Mouse (Mus musculus) limb, embryonic 13.5 days (tissue): ENCODE data around the gene Plekhh1. TPM values are rescaled to one million over a fixed set of nuclear protein-coding genes. Genes with fewer than 3 reads are reported as not detected.

ENCODE experiments used
- ATAC-seq: fragments of 200-750 bp; cut with Nextera tagmentation; 2 replicates; pipeline ENCODE4 v1.8.0; 2017; ENCODE audit warnings: low read depth, moderate number of reproducible peaks, moderate TSS enrichment; ENCODE audit not compliant: low FRiP score
- H3K27ac ChIP-seq: fragments of 300-500 bp; sonication (generic); 2 replicates; pipeline ENCODE4 v1.5.1; 2015; ENCODE audit warnings: inconsistent platforms, mild to moderate bottlenecking, moderate library complexity
- H3K27me3 ChIP-seq: fragments of 300-500 bp; sonication (generic); 2 replicates; pipeline ENCODE4 v1.6.1; 2015; ENCODE audit warnings: mild to moderate bottlenecking, inconsistent platforms
- H3K36me3 ChIP-seq: fragments of 300-500 bp; sonication (generic); 2 replicates; pipeline ENCODE4 v1.6.1; 2015; ENCODE audit warnings: inconsistent platforms, mild to moderate bottlenecking, moderate library complexity
- H3K4me1 ChIP-seq: fragments of 300-500 bp; sonication (generic); 2 replicates; pipeline ENCODE4 v1.6.1; 2015; ENCODE audit warnings: inconsistent platforms
- H3K4me2 ChIP-seq: fragments of 300-500 bp; sonication (generic); replicated peaks from 2 replicates; pipeline ENCODE4 v1.6.1; 2015; ENCODE audit warnings: inconsistent platforms, mild to moderate bottlenecking, moderate library complexity
- H3K4me3 ChIP-seq: fragments of 300-500 bp; sonication (generic); 2 replicates; pipeline ENCODE4 v1.5.1; 2015; ENCODE audit warnings: moderate library complexity, mild to moderate bottlenecking, inconsistent platforms
- H3K9ac ChIP-seq: fragments of 300-500 bp; sonication (generic); 2 replicates; pipeline ENCODE4 v1.6.1; 2015; ENCODE audit warnings: mild to moderate bottlenecking, inconsistent platforms
- H3K9me3 ChIP-seq: fragments of 300-500 bp; sonication (generic); 2 replicates; pipeline ENCODE4 v1.6.1; 2016; ENCODE audit warnings: inconsistent platforms
- WGBS: fragments of 180-500 bp; shearing (Covaris S2); methylation state at CpG from one replicate; pipeline ENCODE4 v1.1.7; 2015; 5-methylcytosine and 5-hydroxymethylcytosine counted together
- polyA plus RNA-seq: library from polyadenylated mRNA; unstranded; fragments of >200 nt; fragmentation: Nextera tagmentation; extraction: Ambion mirVana; gene quantifications from 2 replicates; pipeline ENCODE4 v1.2.1, GENCODE M21; 2015

Gene Plekhh1
- 1.7 TPM in 2 replicates for polyA plus RNA-seq

GRCm38 (mm10) chr12:79028911-79029861 lies at the start of gene Plekhh1:
Gene Plekhh1, plus strand, starts transcription at chr12:79029163.
- under 1% methylated on average over 62 of the region's 80 CpGs for WGBS
- H3K4me2 ChIP-seq: peak within 1 kb of the TSS; percentile 95
- 0 out of 2 replicates have a peak, but pooled peaks cover 2% of the 10 kb centered on the region for H3K27me3 ChIP-seq
- peak; percentile 90 for ATAC-seq
- H3K4me3 ChIP-seq: peak within 1 kb of the TSS; percentile 81
- peak within 1 kb of the TSS; percentile 80 for H3K9ac ChIP-seq
- H3K27ac ChIP-seq: no peak within 1 kb of the TSS
- no peaks in the 10 kb centered on the region for H3K36me3 ChIP-seq
- peaks cover 13% of the 10 kb centered on the region; the same call in 1 of the 2 replicates for H3K4me1 ChIP-seq
- no peaks in the 10 kb centered on the region for H3K9me3 ChIP-seq

DNA sequence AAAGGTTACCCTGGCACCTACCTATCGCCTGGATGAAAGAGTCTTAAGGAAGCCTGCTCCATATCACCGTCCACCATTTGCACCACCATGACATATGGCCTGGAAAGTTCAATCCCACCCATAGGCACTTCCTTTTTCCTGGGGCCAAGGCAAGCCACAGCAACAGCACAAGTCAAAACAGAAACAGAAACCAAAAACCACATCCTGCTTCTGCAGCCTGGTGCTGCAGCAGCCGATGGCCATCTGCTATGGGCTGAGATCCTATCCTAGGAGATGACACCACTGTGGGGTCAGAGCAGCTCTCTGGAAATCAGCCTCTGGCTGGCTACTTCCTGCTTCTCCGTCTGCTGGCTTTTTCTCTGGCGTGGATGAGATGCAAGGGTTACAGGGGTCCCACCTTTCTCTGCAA lies 48.3 kb upstream of the Plekhh1 start:
- no peak overlapping the region for H3K4me3 ChIP-seq
- H3K27ac ChIP-seq: no peak overlapping the region
- no peaks in the 10 kb centered on the region for H3K36me3 ChIP-seq
- H3K27me3 ChIP-seq: no peaks in the 10 kb centered on the region
- H3K9ac ChIP-seq: no peak overlapping the region
- no peak overlapping the region for H3K4me2 ChIP-seq
- ATAC-seq: no peak
- 65% methylated on average over 5 of the region's 5 CpGs for WGBS
- H3K9me3 ChIP-seq: no peaks in the 10 kb centered on the region; the same call in 1 of the 2 replicates
- H3K4me1 ChIP-seq: no peaks in the 10 kb centered on the region

GRCm38 (mm10) chr12:78981131-78981530 lies 47.8 kb upstream of the Plekhh1 start:
- no peak overlapping the region for H3K27ac ChIP-seq
- no peak overlapping the region for H3K9ac ChIP-seq
- no peak overlapping the region for H3K4me3 ChIP-seq
- ATAC-seq: no peak
- no peaks in the 10 kb centered on the region; the same call in 1 of the 2 replicates for H3K9me3 ChIP-seq
- H3K27me3 ChIP-seq: no peaks in the 10 kb centered on the region
- 80% methylated on average over 2 of the region's 2 CpGs for WGBS
- no peak overlapping the region for H3K4me2 ChIP-seq
- H3K36me3 ChIP-seq: no peaks in the 10 kb centered on the region
- H3K4me1 ChIP-seq: no peaks in the 10 kb centered on the region

DNA sequence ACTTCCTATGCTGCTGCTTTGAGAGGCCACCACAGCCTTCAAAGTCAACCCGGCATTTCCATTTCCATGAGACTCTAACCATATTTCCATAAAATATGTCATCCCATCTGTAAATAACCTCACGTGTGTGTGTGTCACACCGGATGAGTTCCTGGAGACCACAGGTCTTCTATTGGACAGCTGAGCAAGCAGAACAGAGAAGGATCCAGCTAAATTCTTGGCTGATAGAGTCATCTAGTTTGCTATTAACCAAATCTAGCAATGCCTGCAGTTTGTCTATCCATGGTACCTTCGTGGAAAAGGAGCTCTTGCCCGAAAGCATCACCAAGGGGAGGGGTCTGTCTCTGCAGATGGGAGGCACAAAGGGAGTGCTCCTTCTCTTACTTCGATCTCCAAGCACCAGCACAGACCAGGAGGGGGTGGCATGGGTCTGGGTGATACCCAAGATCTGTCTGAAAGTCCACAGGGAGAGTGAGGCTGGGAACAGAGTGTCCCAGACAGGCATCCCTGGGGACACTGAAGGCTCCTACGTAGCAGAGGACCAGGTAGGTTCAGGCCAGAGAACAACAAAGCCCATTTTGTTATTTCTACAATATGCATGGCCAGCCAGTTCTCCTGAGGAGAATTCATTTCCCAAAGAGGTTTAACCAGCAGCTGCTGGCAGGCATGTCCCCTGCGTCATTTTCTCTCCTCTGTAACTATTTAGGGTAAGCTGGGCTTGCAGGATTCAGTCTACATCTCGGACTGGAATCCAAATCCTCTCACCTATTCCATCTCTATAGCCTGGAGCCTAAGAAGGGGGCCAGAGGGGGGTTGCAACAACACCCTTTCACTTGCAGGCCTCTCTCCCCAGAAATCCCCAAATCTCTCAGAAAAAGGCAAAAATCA lies 46.8 kb upstream of the Plekhh1 start:
- Histone ChIP-seq H3K4me1 (no peaks in the 10 kb centered on the region), H3K27ac (no peak overlapping the region), H3K9ac (no peak overlapping the region), H3K27me3 (no peaks in the 10 kb centered on the region), H3K9me3 (no peaks in the 10 kb centered on the region; the same call in 1 of the 2 replicates), H3K4me3 (no peak overlapping the region), H3K36me3 (no peaks in the 10 kb centered on the region), H3K4me2 (no peak overlapping the region)
- 74% methylated on average over 9 of the region's 9 CpGs for WGBS
- no peak for ATAC-seq

- Histone ChIP-seq H3K4me2 (no peak overlapping the region), H3K9ac (no peak overlapping the region), H3K9me3 (no peaks in the 10 kb centered on the region; the same call in 1 of the 2 replicates), H3K4me3 (no peak overlapping the region), H3K27me3 (no peaks in the 10 kb centered on the region), H3K36me3 (no peaks in the 10 kb centered on the region), H3K27ac (no peak overlapping the region), H3K4me1 (no peaks in the 10 kb centered on the region)
- no peak for ATAC-seq
- WGBS: 70% methylated on average over 9 of the region's 9 CpGs
Measured at GRCm38 (mm10) chr12:78983296-78984034, 45.5 kb upstream of the Plekhh1 start.

DNA sequence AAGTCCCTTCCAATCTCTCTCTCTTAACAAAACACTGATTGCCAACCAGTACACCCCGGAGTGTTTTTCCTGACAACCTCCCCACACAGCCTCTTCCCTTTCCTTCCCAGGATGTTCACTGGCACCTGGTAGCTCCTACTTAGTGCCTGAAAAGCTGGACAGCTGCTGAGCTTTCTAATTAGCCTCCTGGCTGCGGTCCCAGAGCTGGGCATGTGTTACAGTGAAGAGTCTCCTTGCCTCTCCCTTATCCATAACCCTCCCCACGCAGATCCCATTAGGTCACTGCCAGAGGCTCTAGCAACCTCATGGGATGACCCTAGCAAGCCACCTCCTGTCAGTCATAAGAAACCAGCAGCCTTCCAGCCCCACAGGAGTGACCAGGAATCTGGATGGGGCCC lies 44.9 kb upstream of the Plekhh1 start:
- H3K9me3 ChIP-seq: no peaks in the 10 kb centered on the region; the same call in 1 of the 2 replicates
- no peak overlapping the region for H3K27ac ChIP-seq
- no peak overlapping the region for H3K9ac ChIP-seq
- WGBS: 56% methylated on average over 3 of the region's 3 CpGs
- ATAC-seq: 0 out of 2 replicates have a peak, but pooled peaks have one; percentile 15
- H3K4me1 ChIP-seq: no peaks in the 10 kb centered on the region
- H3K4me3 ChIP-seq: no peak overlapping the region
- H3K36me3 ChIP-seq: no peaks in the 10 kb centered on the region
- no peak overlapping the region for H3K4me2 ChIP-seq
- no peaks in the 10 kb centered on the region for H3K27me3 ChIP-seq

DNA sequence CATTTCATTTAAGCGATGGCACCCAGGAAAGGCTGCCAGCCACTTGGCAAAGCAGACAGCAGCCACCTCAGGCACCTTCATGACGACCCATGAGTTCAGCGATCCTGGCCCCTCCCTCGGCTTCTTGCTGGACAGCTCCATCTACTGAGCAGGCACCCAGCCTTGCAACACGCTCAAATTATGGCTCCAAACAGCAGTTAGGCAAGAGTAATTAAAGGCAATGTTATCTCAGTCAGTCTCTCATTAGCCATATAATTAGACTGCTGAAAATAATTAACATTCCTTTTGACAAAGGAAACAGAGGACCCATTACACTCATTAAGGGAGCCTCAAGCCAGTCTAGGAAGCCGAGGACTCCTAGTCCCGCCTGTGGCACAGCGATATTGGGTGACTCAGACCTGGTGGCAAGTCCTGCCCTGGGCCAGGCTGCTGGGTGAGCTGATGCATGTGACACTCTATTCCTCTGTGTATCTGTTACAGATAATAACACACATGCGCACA lies 41.3 kb upstream of the Plekhh1 start:
- WGBS: 44% methylated on average over 9 of the region's 9 CpGs

GRCm38 (mm10) chr12:78996271-78996670 lies 32.7 kb upstream of the Plekhh1 start:
- no peaks in the 10 kb centered on the region for H3K4me1 ChIP-seq
- no peak overlapping the region for H3K27ac ChIP-seq
- H3K9ac ChIP-seq: no peak overlapping the region
- H3K9me3 ChIP-seq: no peaks in the 10 kb centered on the region
- 77% methylated on average over 4 of the region's 4 CpGs for WGBS
- H3K27me3 ChIP-seq: no peaks in the 10 kb centered on the region
- no peak overlapping the region for H3K4me3 ChIP-seq
- ATAC-seq: no peak
- no peak overlapping the region for H3K4me2 ChIP-seq
- H3K36me3 ChIP-seq: no peaks in the 10 kb centered on the region

More for the DNA sequence above, 41.3 kb upstream of the Plekhh1 start:
- Histone ChIP-seq H3K4me2 (no peak overlapping the region), H3K9ac (no peak overlapping the region), H3K27me3 (no peaks in the 10 kb centered on the region), H3K9me3 (no peaks in the 10 kb centered on the region), H3K36me3 (no peaks in the 10 kb centered on the region), H3K4me1 (no peaks in the 10 kb centered on the region), H3K27ac (no peak overlapping the region), H3K4me3 (no peak overlapping the region)
- ATAC-seq: no peak

- H3K9ac ChIP-seq: no peak overlapping the region
- no peak overlapping the region for H3K4me3 ChIP-seq
- H3K9me3 ChIP-seq: no peaks in the 10 kb centered on the region
- no peaks in the 10 kb centered on the region for H3K27me3 ChIP-seq
- ATAC-seq: no peak
- no peaks in the 10 kb centered on the region for H3K4me1 ChIP-seq
- no peak overlapping the region for H3K27ac ChIP-seq
- H3K36me3 ChIP-seq: no peaks in the 10 kb centered on the region
- H3K4me2 ChIP-seq: no peak overlapping the region
- WGBS: 38% methylated on average over 6 of the region's 7 CpGs
Measured at GRCm38 (mm10) chr12:78996711-78997110, 32.3 kb upstream of the Plekhh1 start.

GRCm38 (mm10) chr12:79002406-79002805 lies 26.6 kb upstream of the Plekhh1 start:
- peaks cover 6% of the 10 kb centered on the region for H3K4me1 ChIP-seq
- no peak overlapping the region for H3K27ac ChIP-seq
- no peak for ATAC-seq
- no peak overlapping the region for H3K4me2 ChIP-seq
- H3K4me3 ChIP-seq: no peak overlapping the region
- 81% methylated on average over 5 of the region's 5 CpGs for WGBS
- no peaks in the 10 kb centered on the region for H3K9me3 ChIP-seq
- peaks cover 34% of the 10 kb centered on the region for H3K27me3 ChIP-seq
- H3K36me3 ChIP-seq: no peaks in the 10 kb centered on the region
- no peak overlapping the region for H3K9ac ChIP-seq

DNA sequence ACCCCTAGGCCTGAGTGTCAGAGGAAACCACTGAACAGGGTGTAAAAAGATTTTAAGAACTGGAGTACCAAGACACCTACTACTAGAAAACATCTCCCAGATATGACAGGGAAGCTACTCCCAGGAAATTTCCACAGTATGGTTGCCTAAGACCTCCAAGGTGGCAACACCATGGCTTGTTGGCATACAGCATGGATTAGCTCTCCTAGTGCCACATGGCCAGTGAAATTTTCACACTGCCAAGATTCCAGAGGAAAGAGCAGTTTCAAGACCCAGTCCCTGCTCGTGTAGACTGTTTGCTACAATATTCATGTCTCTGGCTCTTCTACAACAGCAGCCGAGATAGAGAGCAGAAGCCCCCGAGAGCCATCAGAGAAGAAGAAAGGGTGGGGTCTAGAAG lies 26.0 kb upstream of the Plekhh1 start:
- peaks cover 40% of the 10 kb centered on the region for H3K27me3 ChIP-seq
- H3K4me1 ChIP-seq: peaks cover 8% of the 10 kb centered on the region
- no peak for ATAC-seq
- H3K4me3 ChIP-seq: no peak overlapping the region
- no peak overlapping the region for H3K27ac ChIP-seq
- H3K4me2 ChIP-seq: no peak overlapping the region
- 89% methylated on average over 3 of the region's 3 CpGs for WGBS
- no peak overlapping the region for H3K9ac ChIP-seq
- no peaks in the 10 kb centered on the region for H3K36me3 ChIP-seq
- no peaks in the 10 kb centered on the region for H3K9me3 ChIP-seq
